Mouse (Mus musculus) limb, embryonic 11.5 days (tissue): ENCODE measurements around the gene Cpox. TPM values are rescaled to one million over a fixed set of nuclear protein-coding genes. Genes with fewer than 3 reads are reported as not detected.

Source experiments
- ATAC-seq: fragments of 200-750 bp; cut with Nextera tagmentation; 2 replicates; pipeline ENCODE4 v1.8.0; 2017; ENCODE audit warnings: low read depth; ENCODE audit not compliant: insufficient number of reproducible peaks, low FRiP score, low TSS enrichment
- DNase-seq: peaks from one replicate; pipeline ENCODE4 v3.0.0-alpha.2; 2015; ENCODE audit warnings: low spot score
- H3K27ac ChIP-seq: fragments of 300-500 bp; sonication (generic); replicated peaks from 2 replicates; pipeline ENCODE4 v1.5.1; 2014; ENCODE audit warnings: low read depth, mild to moderate bottlenecking, low read length
- H3K27me3 ChIP-seq: fragments of 300-500 bp; sonication (generic); 2 replicates; pipeline ENCODE4 v1.6.1; 2014; ENCODE audit warnings: mild to moderate bottlenecking, low read length, mixed read lengths; ENCODE audit not compliant: control insufficient read depth, insufficient read depth
- H3K36me3 ChIP-seq: fragments of 300-500 bp; sonication (generic); 2 replicates; pipeline ENCODE4 v1.6.1; 2014; ENCODE audit warnings: mild to moderate bottlenecking, low read length, moderate library complexity, mixed read lengths; ENCODE audit not compliant: control insufficient read depth, insufficient read depth
- H3K4me1 ChIP-seq: fragments of 300-500 bp; sonication (generic); 2 replicates; pipeline ENCODE4 v1.6.1; 2014; ENCODE audit warnings: low read length, mixed read lengths; ENCODE audit not compliant: control insufficient read depth, insufficient read depth
- H3K4me2 ChIP-seq: fragments of 300-500 bp; sonication (generic); 2 replicates; pipeline ENCODE4 v1.6.1; 2014; ENCODE audit warnings: low read depth, mild to moderate bottlenecking, moderate library complexity; ENCODE audit not compliant: severe bottlenecking
- H3K4me3 ChIP-seq: fragments of 300-500 bp; sonication (generic); 2 replicates; pipeline ENCODE4 v1.5.1; 2014; ENCODE audit warnings: low read depth, low read length
- H3K9ac ChIP-seq: fragments of 300-500 bp; sonication (generic); 2 replicates; pipeline ENCODE4 v1.6.1; 2014; ENCODE audit warnings: mild to moderate bottlenecking, low read length
- H3K9me3 ChIP-seq: fragments of 300-500 bp; sonication (generic); 2 replicates; pipeline ENCODE4 v1.6.1; 2016; ENCODE audit warnings: low read length; ENCODE audit not compliant: control insufficient read depth
- WGBS: fragments of 180-500 bp; shearing (Covaris S2); extraction: QIAGEN DNeasy Blood & Tissue Kit; methylation state at CpG from one replicate; pipeline ENCODE4 v1.1.7; 2014; 5-methylcytosine and 5-hydroxymethylcytosine counted together
- polyA plus RNA-seq: library from polyadenylated mRNA; unstranded; fragments of >200 nt; fragmentation: Nextera tagmentation; extraction: Ambion mirVana; gene quantifications from 2 replicates; pipeline ENCODE4 v1.2.1, GENCODE M21; 2014

Cpox gene
- polyA plus RNA-seq, 1 experiment from 2014 or later: 23.5 TPM

GRCm38 (mm10) chr16:58682046-58682445 is 12.0 kb downstream of the Cpox start:
- Histone ChIP-seq H3K9me3 (no peaks in the 10 kb centered on the region), H3K9ac (no peak overlapping the region), H3K4me1 (no peaks in the 10 kb centered on the region), H3K4me3 (no peak overlapping the region), H3K36me3 (0 out of 2 replicates have a peak, but pooled peaks cover 4% of the 10 kb centered on the region), H3K27ac (no peak overlapping the region), H3K4me2 (no peak overlapping the region), H3K27me3 (no peaks in the 10 kb centered on the region)
- ATAC-seq (no peak), DNase-seq (no peak)
- WGBS: 91% methylated on average over 6 of the region's 6 CpGs

GRCm38 (mm10) chr16:58682870-58683269 is 12.8 kb downstream of the Cpox start:
- Histone ChIP-seq H3K9ac (no peak overlapping the region), H3K9me3 (no peaks in the 10 kb centered on the region), H3K27ac (no peak overlapping the region), H3K4me3 (no peak overlapping the region), H3K4me2 (no peak overlapping the region), H3K4me1 (no peaks in the 10 kb centered on the region), H3K36me3 (0 out of 2 replicates have a peak, but pooled peaks cover 2% of the 10 kb centered on the region), H3K27me3 (no peaks in the 10 kb centered on the region)
- ATAC-seq (no peak), DNase-seq (no peak)
- WGBS: 82% methylated on average over 7 of the region's 7 CpGs

- no peak overlapping the region for H3K4me3 ChIP-seq
- WGBS: 95% methylated on average over 4 of the region's 4 CpGs
- no peak overlapping the region for H3K27ac ChIP-seq
- 0 out of 2 replicates have a peak, but pooled peaks cover 2% of the 10 kb centered on the region for H3K36me3 ChIP-seq
- no peaks in the 10 kb centered on the region for H3K27me3 ChIP-seq
- H3K4me1 ChIP-seq: no peaks in the 10 kb centered on the region
- ATAC-seq: no peak
- no peak overlapping the region for H3K4me2 ChIP-seq
- no peaks in the 10 kb centered on the region for H3K9me3 ChIP-seq
- no peak for DNase-seq
- no peak overlapping the region for H3K9ac ChIP-seq
Measured at GRCm38 (mm10) chr16:58683911-58684310, 13.8 kb downstream of the Cpox start.

- no peak overlapping the region for H3K4me2 ChIP-seq
- H3K27me3 ChIP-seq: no peaks in the 10 kb centered on the region
- no peak overlapping the region for H3K27ac ChIP-seq
- no peaks in the 10 kb centered on the region for H3K4me1 ChIP-seq
- no peak overlapping the region for H3K9ac ChIP-seq
- no peak overlapping the region for H3K4me3 ChIP-seq
- ATAC-seq: no peak
- H3K36me3 ChIP-seq: 0 out of 2 replicates have a peak, but pooled peaks cover 2% of the 10 kb centered on the region
- no peak for DNase-seq
- H3K9me3 ChIP-seq: no peaks in the 10 kb centered on the region
Measured at GRCm38 (mm10) chr16:58684537-58684936, 14.4 kb downstream of the Cpox start.

- Histone ChIP-seq H3K4me1 (no peaks in the 10 kb centered on the region), H3K4me3 (no peak overlapping the region), H3K36me3 (0 out of 2 replicates have a peak, but pooled peaks cover 2% of the 10 kb centered on the region), H3K27ac (no peak overlapping the region), H3K9me3 (no peaks in the 10 kb centered on the region), H3K9ac (no peak overlapping the region), H3K4me2 (no peak overlapping the region), H3K27me3 (no peaks in the 10 kb centered on the region)
- 81% methylated on average over 20 of the region's 20 CpGs for WGBS
- ATAC-seq (no peak), DNase-seq (no peak)
Measured at GRCm38 (mm10) chr16:58685548-58686537, 15.8 kb downstream of the Cpox start.

- Histone ChIP-seq H3K9ac (no peak overlapping the region), H3K4me3 (no peak overlapping the region), H3K27ac (no peak overlapping the region), H3K4me1 (no peaks in the 10 kb centered on the region), H3K27me3 (no peaks in the 10 kb centered on the region), H3K36me3 (no peaks in the 10 kb centered on the region), H3K4me2 (no peak overlapping the region), H3K9me3 (no peaks in the 10 kb centered on the region)
- DNase-seq (no peak), ATAC-seq (no peak)
- 85% methylated on average over 1 of the region's 1 CpGs for WGBS
Measured at GRCm38 (mm10) chr16:58688534-58688933, 18.4 kb downstream of the Cpox start.

- Histone ChIP-seq H3K4me2 (no peak overlapping the region), H3K9me3 (no peaks in the 10 kb centered on the region), H3K9ac (no peak overlapping the region), H3K27me3 (no peaks in the 10 kb centered on the region), H3K27ac (no peak overlapping the region), H3K4me1 (no peaks in the 10 kb centered on the region), H3K4me3 (no peak overlapping the region), H3K36me3 (no peaks in the 10 kb centered on the region)
- 87% methylated on average over 5 of the region's 5 CpGs for WGBS
- ATAC-seq: no peak
- DNase-seq: no peak
Measured at GRCm38 (mm10) chr16:58689555-58690169, 19.6 kb downstream of the Cpox start.

GRCm38 (mm10) chr16:58690322-58690732 is 20.2 kb downstream of the Cpox start:
- Histone ChIP-seq H3K4me2 (no peak overlapping the region), H3K4me1 (no peaks in the 10 kb centered on the region), H3K27me3 (no peaks in the 10 kb centered on the region), H3K9me3 (no peaks in the 10 kb centered on the region), H3K36me3 (no peaks in the 10 kb centered on the region), H3K4me3 (no peak overlapping the region), H3K9ac (no peak overlapping the region), H3K27ac (no peak overlapping the region)
- ATAC-seq: no peak
- DNase-seq: no peak
- WGBS: 90% methylated on average over 5 of the region's 5 CpGs
